Mouse (Mus musculus): Measurements from ENCODE around the gene Rad21l. TPM values are rescaled to one million over a fixed set of nuclear protein-coding genes. Genes with fewer than 3 reads are reported as not detected.

The Rad21l gene
- polyA plus RNA-seq (2015; fragmentation: Nextera tagmentation; extraction: Ambion mirVana), result not detected in 2 replicates

DNA sequence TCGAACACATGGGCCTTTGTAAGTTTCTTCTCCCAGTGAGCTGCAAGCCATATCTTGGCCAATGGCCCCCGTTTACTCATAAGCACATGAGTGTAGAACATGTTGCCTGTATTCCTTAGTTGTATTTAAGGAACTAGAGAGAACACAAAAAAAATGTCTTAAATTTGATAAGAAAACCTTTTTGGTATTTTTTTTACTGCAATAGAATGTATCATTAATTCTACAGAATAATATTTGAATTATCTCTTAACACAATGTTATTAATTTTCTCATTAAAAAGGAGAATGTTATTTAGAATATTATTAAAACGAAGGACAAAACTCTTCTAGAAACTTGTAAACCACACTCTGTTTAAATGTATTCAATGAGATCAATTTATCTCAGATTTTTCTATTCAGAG is at the start of gene Rad21l:
Rad21l (minus strand) TSS at position 101 of the 400 bp plus-strand sequence.

DNA sequence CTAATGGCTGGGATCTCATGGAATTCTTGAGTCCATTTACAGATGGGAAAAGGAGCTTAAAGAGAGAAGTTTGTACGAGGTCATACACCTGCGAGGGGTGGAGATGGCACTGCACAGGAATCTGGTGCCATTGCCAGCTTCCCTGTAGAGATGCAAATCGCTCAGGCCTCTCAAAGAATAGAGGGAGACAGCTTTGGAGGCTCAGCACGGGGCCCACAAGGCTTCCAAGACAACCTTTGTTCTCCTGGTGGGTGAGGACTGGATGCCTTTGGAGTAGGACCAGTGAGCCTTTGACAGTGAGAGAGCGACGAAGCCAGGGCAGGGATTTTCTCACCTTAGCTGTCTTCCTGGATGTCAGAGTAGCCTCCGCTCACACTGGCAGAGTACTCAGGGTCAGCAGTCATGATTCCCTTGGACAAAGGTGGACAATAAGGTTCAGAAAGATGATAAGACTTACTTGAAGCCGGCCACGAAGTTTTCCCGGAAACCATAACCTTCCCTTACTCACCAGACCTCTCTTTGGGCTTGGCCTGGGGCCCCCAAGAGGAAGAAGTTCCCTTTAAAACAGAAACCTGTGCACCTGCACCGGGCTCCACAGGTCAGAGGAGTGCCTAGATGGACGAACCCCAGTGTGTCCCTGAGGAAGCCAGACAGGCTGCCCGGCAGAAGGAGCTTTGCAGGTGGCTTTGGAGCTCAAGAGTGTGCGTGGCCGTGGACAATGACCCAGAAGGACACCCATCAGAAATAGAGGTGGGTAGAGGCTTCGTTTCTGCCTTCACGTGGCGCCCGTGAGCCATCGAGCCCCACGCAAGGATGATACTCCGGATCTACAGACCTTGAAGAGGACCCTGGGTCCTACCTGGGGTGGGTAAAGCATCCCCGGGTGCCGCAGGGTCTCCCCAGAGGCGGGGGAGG is 33.2 kb upstream of the Rad21l start, which contains the start of gene Tmem74b:
Tmem74b (plus strand) TSS at position 778 of the 915 bp plus-strand sequence.

DNA sequence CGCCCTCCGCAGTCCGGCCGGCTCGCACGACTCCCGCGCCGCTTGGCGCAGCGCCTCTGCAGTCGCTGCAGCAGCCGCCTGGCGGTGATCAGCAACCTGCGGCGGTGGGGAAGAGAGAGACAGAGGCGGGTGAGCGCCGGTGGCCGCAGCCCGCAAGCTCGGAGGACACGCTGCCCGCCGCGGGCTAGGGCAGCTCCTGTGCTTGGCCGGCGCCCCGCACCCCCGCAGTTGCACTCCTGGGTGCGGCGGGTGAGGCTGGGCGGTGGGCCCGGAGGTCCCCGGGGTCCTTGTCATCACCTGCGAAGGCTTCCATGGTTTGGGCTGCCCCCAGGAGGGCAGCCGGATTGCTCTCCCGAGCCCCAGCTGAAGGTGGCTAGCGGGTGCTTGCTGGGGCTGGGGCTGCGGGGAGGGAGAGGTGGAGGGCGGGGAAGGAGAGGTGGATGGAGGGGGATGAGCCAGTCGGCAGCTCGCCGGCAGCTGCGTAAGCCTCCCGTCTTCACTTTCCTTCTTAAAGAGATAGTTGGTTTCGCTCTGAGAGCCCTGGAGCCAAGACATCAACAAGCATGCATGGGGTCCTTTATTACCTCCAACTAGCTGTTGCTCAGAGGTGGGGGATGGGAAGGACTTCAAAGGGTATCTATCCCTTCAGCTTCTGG is 36.0 kb downstream of the Rad21l start, which contains the start of gene Snph:
Snph (minus strand) TSS at position 435 of the 656 bp plus-strand sequence.

Other genes starting within 250 kb of the Rad21l start
- gene 4921509C19Rik, start 192.4 kb downstream of the Rad21l start, polyA plus RNA-seq (2015; fragmentation: Nextera tagmentation; extraction: Ambion mirVana), result not detected in 2 replicates
- 137 and 147 TPM in 2 replicates for gene Nsfl1c, start 174.4 kb downstream of the Rad21l start, polyA plus RNA-seq (2015; fragmentation: Nextera tagmentation; extraction: Ambion mirVana)
- 321 and 388 TPM in 2 replicates for gene Fkbp1a, start 126.0 kb downstream of the Rad21l start, polyA plus RNA-seq (2015; fragmentation: Nextera tagmentation; extraction: Ambion mirVana)
- 1.1 and 2.7 TPM in 2 replicates for gene Sdcbp2, start 95.9 kb downstream of the Rad21l start, polyA plus RNA-seq (2015; fragmentation: Nextera tagmentation; extraction: Ambion mirVana)
- 0.18 and 0.49 TPM in 2 replicates for gene Snph, start 35.9 kb downstream of the Rad21l start, polyA plus RNA-seq (2015; fragmentation: Nextera tagmentation; extraction: Ambion mirVana)
- 1.3 and 1.8 TPM in 2 replicates for gene Tmem74b, start 33.5 kb upstream of the Rad21l start, polyA plus RNA-seq (2015; fragmentation: Nextera tagmentation; extraction: Ambion mirVana)
- gene Psmf1, start 75.7 kb upstream of the Rad21l start, polyA plus RNA-seq (2015; fragmentation: Nextera tagmentation; extraction: Ambion mirVana), result 25.6 and 26.6 TPM in 2 replicates
- 0.17 and 0.19 TPM in 2 replicates for gene Rspo4, start 174.4 kb upstream of the Rad21l start, polyA plus RNA-seq (2015; fragmentation: Nextera tagmentation; extraction: Ambion mirVana)
- 0.27 and 0.40 TPM in 2 replicates for gene Angpt4, start 242.7 kb upstream of the Rad21l start, polyA plus RNA-seq (2015; fragmentation: Nextera tagmentation; extraction: Ambion mirVana)

All from skeletal muscle tissue, postnatal 0 days (tissue).